17 mouse cellular contexts compared by ENCODE assay signal in genomic region chr7:131609677-131610076, GRCm38 (mm10). TPM values are rescaled to one million over a fixed set of nuclear protein-coding genes. Genes with fewer than 3 reads are reported as not detected.
DNase-seq lines count a peak whose midpoint lies in the region; ATAC-seq and TF ChIP-seq lines count a peak whose summit lies in the region.
"Had no signal": no experiment of that assay in that cellular context is flagged by ENCODE, and none has a peak within 500 bp of the region (broad histone marks: within the 10 kb centered on the region; RNA-seq: fewer than 3 reads in every experiment).

No protein-coding gene starts in this region.

- no peaks in the 10 kb centered on the region for H3K4me1 ChIP-seq in kidney, embryonic 14.5 days (ENCODE audit: control insufficient read depth, insufficient read depth, low read length)
- no peaks in the 10 kb centered on the region; a peak in 1 of 4 replicates for H3K4me1 ChIP-seq in ES-E14 (ENCODE audit: control insufficient read depth in 2 of 2, insufficient read depth in 2 of 2, low read length in 2 of 2, poor library complexity in 1 of 2)
- H3K4me1 ChIP-seq: forebrain, embryonic 12.5 days; hindbrain, embryonic 15.5 days had no signal

- H3K4me2 ChIP-seq in kidney, embryonic 14.5 days (replicated peaks; ENCODE audit: low read depth, low read length): no peak overlapping the region
- H3K4me2 ChIP-seq: forebrain, embryonic 12.5 days; hindbrain, embryonic 15.5 days; liver, embryonic 11.5 days had no signal

- no peak overlapping the region for H3K9ac ChIP-seq in kidney, embryonic 14.5 days (ENCODE audit: low read depth, low read length)
- no peak overlapping the region for H3K9ac ChIP-seq in ES-E14 (ENCODE audit: insufficient read depth, low read depth, low read length, poor library complexity, severe bottlenecking)
- H3K9ac ChIP-seq: forebrain, embryonic 12.5 days; hindbrain, embryonic 15.5 days had no signal

- 15% methylated on average over 7 of the region's 7 CpGs for WGBS in kidney, embryonic 14.5 days

- no peak for DNase-seq in kidney, adult 11 months
- DNase-seq in ES-E14 (ENCODE audit: low read depth, low spot score): no peak
- peak; percentile 27 for DNase-seq in embryo, embryonic 11.5 days (ENCODE audit: low read depth, low spot score)
- no peak for DNase-seq in frontal cortex, adult 2 months (ENCODE audit: extremely low spot score in 1 of 2, low spot score in 1 of 2)
- no peak for DNase-seq in cerebellum, adult 9-10 months
- DNase-seq in gastrocnemius, adult 18-20 months (ENCODE audit: low spot score): no peak
- DNase-seq: adrenal gland, postnatal 25 days; gastrocnemius, postnatal 14 days; kidney, postnatal 36 days; lung, postnatal 14 days had no signal

- no peaks in the 10 kb centered on the region for H3K9me3 ChIP-seq in kidney, embryonic 14.5 days (ENCODE audit: control insufficient read depth, low read length)
- no peaks in the 10 kb centered on the region for H3K9me3 ChIP-seq in ES-E14 (ENCODE audit: control insufficient read depth, insufficient read depth, low read depth, low read length)
- H3K9me3 ChIP-seq: forebrain, embryonic 12.5 days; hindbrain, embryonic 15.5 days had no signal

- no peak overlapping the region for H3K27ac ChIP-seq in kidney, embryonic 14.5 days (ENCODE audit: low read depth, low read length)
- no peak overlapping the region for H3K27ac ChIP-seq in ES-E14 (ENCODE audit: insufficient read depth, low read depth, low read length, poor library complexity, severe bottlenecking)
- H3K27ac ChIP-seq: forebrain, embryonic 12.5 days; hindbrain, embryonic 15.5 days; left cerebral cortex, adult 2 months had no signal

- no peaks in the 10 kb centered on the region for H3K36me3 ChIP-seq in kidney, embryonic 14.5 days (ENCODE audit: control insufficient read depth, insufficient read depth, low read length)
- H3K36me3 ChIP-seq in ES-E14 (ENCODE audit: control insufficient read depth, insufficient read depth, low read length, poor library complexity, severe bottlenecking): no peaks in the 10 kb centered on the region
- H3K36me3 ChIP-seq: forebrain, embryonic 12.5 days; hindbrain, embryonic 15.5 days had no signal

- no peaks in the 10 kb centered on the region for H3K27me3 ChIP-seq in kidney, embryonic 14.5 days (ENCODE audit: control insufficient read depth, insufficient read depth, low read length)
- H3K27me3 ChIP-seq: hindbrain, embryonic 15.5 days; Patski had no signal

- H3K4me3 ChIP-seq in kidney, embryonic 14.5 days (ENCODE audit: low read length): no peak overlapping the region
- no peak overlapping the region for H3K4me3 ChIP-seq in ES-E14 (ENCODE audit: insufficient read depth in 1 of 2, low read depth in 1 of 2, low read length in 2 of 2, poor library complexity in 1 of 2, severe bottlenecking in 1 of 2)
- H3K4me3 ChIP-seq: forebrain, embryonic 12.5 days; hindbrain, embryonic 15.5 days; left cerebral cortex, adult 2 months had no signal

- in situ Hi-C loops in ES-E14 (cut with MboI; ENCODE audit: low sequenced_read_pairs in 2 of 2, unreplicated experiment in 2 of 2): no loop called here

- 0 out of 2 replicates have a peak, but pooled peaks have one; percentile 6 for ATAC-seq in kidney, embryonic 14.5 days (ENCODE audit: low FRiP score, low TSS enrichment)
- 0 out of 2 replicates have a peak, but pooled peaks have one; percentile 30 for ATAC-seq in megakaryocyte-erythroid progenitor cell, adult 5-6 weeks (replicated peaks; ENCODE audit: low FRiP score, low TSS enrichment, poor library complexity, severe bottlenecking)
- ATAC-seq: Patski had no signal

TF ChIP-seq in ES-E14, 5 proteins besides CTCF, POLR2A, EP300 and RAD21:
- no peak for TF ChIP-seq ZNF384 (IDR thresholded peaks at IDR 0.05; ENCODE audit: low read depth, low read length)
- TF ChIP-seq CHD2 (IDR thresholded peaks at IDR 0.05; ENCODE audit: low read depth, low read length): no peak
- TF ChIP-seq ZC3H11A (IDR thresholded peaks at IDR 0.05; ENCODE audit: borderline replicate concordance, low read depth, low read length): 0 out of 2 replicates have a peak, but pooled peaks have one; percentile 13

RNA-seq across cellular contexts. Expression of gene Bub3, which starts 49.7 kb away (rescaled TPM):
- polyA plus RNA-seq in kidney, embryonic 14.5 days (2014; fragmentation: Nextera tagmentation; extraction: Ambion mirVana): 241 and 263 TPM in 2 replicates
- 127 and 131 TPM in 2 replicates for total RNA-seq in ES-E14 (2012; rRNA removed)
- total RNA-seq in megakaryocyte-erythroid progenitor cell, adult 5-6 weeks (2014; fragmentation: Nextera tagmentation): 89.9 and 103 TPM in 2 replicates
- 75.5 and 83.8 TPM in 2 replicates for total RNA-seq in megakaryocyte-erythroid progenitor cell, adult 5-6 weeks (2017)
- polyA plus RNA-seq in frontal cortex, adult 2 months (2012; rRNA removed): 75.0 and 75.8 TPM in 2 replicates
- total RNA-seq in gastrocnemius, adult 18-20 months (2021): 10 to 100 TPM; 28.1 to 33.7 TPM
